Mouse (Mus musculus): ENCODE measurements around the gene Loxl3. TPM values are rescaled to one million over a fixed set of nuclear protein-coding genes. Genes with fewer than 3 reads are reported as not detected.

Loxl3 gene
- polyA plus RNA-seq, 1 experiment from 2014 or later = 1.2 TPM

- Histone ChIP-seq H3K27ac (ENCODE audit: low read depth) (no peak overlapping the region), H3K36me3 (replicated peaks; ENCODE audit: insufficient read depth, low read length) (no peaks in the 10 kb centered on the region), H3K4me2 (ENCODE audit: low read depth, low read length) (no peak overlapping the region), H3K4me1 (ENCODE audit: insufficient read depth) (0 out of 2 replicates have a peak, but pooled peaks cover 4% of the 10 kb centered on the region), H3K9ac (replicated peaks) (no peak overlapping the region), H3K4me3 (ENCODE audit: low read depth, low read length) (no peak overlapping the region), H3K9me3 (ENCODE audit: low read length) (no peaks in the 10 kb centered on the region), H3K27me3 (ENCODE audit: insufficient read depth, low read length) (no peaks in the 10 kb centered on the region)
- 57% methylated on average over 9 of the region's 9 CpGs for WGBS (ENCODE audit: insufficient replicate concordance)
- peak; percentile 27; the same call in 1 of the 2 replicates for ATAC-seq
- TF ChIP-seq CTCF (IDR thresholded peaks at IDR 0.05; ENCODE audit: low read depth) (no peak), EP300 (IDR thresholded peaks at IDR 0.05; ENCODE audit: low read depth) (no peak)
- no peak for DNase-seq
Observed at GRCm38 (mm10) chr6:83044742-83045141, 10.8 kb downstream of the Loxl3 start.

- H3K36me3 ChIP-seq (replicated peaks; ENCODE audit: insufficient read depth, low read length) = peaks cover 15% of the 10 kb centered on the region
- TF ChIP-seq EP300 (IDR thresholded peaks at IDR 0.05; ENCODE audit: low read depth) (no peak), CTCF (IDR thresholded peaks at IDR 0.05; ENCODE audit: low read depth) (no peak)
- no peak overlapping the region for H3K4me2 ChIP-seq (ENCODE audit: low read depth, low read length)
- WGBS (ENCODE audit: insufficient replicate concordance) = 71% methylated on average over 10 of the region's 10 CpGs
- DNase-seq (no peak), ATAC-seq (no peak)
- H3K4me1 ChIP-seq (ENCODE audit: insufficient read depth) = peaks cover 16% of the 10 kb centered on the region; the same call in 1 of the 2 replicates
- no peak overlapping the region for H3K27ac ChIP-seq (ENCODE audit: low read depth)
- H3K4me3 ChIP-seq (ENCODE audit: low read depth, low read length) = no peak overlapping the region
- H3K9me3 ChIP-seq (ENCODE audit: low read length) = no peaks in the 10 kb centered on the region
- no peaks in the 10 kb centered on the region for H3K27me3 ChIP-seq (ENCODE audit: insufficient read depth, low read length)
- no peak overlapping the region for H3K9ac ChIP-seq (replicated peaks)
Observed at GRCm38 (mm10) chr6:83049367-83049766, 15.4 kb downstream of the Loxl3 start.

DNA sequence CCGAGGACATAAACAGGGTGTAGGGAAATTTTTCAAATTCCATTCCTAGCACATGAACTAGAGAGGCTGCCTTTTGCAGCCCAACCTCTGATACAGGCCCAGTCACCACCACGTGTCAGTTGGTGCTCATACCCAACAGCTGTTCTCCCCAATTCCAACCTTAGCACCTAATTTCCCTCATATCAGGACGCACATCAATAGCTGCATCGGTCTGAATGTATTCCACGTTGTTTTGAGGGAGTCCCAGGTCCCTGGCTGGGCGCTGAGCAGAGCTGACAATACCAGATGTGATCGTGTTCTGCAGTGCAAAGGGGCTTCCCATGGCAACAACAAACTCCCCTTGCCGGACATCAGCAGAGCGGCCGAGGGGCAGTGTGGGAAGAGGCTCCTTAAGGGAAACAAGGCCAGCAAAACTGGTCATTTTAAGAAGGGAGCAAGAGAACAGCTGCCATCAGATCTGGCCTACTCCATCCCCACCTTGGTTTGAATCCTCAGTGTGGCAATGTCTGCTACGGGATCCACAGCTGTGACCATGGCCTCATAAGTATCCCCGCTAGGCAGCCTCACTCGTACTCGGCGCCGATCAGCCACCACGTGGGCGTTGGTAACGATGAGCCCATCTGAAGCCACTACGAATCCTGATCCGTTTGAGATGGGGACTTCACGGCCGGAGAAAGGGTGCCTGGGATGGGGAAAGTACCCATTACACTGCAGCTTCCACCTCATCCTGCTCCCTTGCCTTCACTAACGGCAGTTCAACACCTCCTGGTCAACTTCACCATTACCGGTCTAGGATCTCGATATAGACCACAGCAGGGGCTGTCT, 19.4 kb downstream of the Loxl3 start:
- Histone ChIP-seq H3K9ac (replicated peaks) (peak overlapping the region; percentile 95), H3K9me3 (ENCODE audit: low read length) (no peaks in the 10 kb centered on the region), H3K27ac (ENCODE audit: low read depth) (peak overlapping the region; percentile 95), H3K4me3 (ENCODE audit: low read depth, low read length) (peak overlapping the region; percentile 92), H3K36me3 (replicated peaks; ENCODE audit: insufficient read depth, low read length) (peaks cover 32% of the 10 kb centered on the region), H3K27me3 (ENCODE audit: insufficient read depth, low read length) (no peaks in the 10 kb centered on the region), H3K4me1 (ENCODE audit: insufficient read depth) (peaks cover 23% of the 10 kb centered on the region), H3K4me2 (ENCODE audit: low read depth, low read length) (peak overlapping the region; percentile 99)
- 2% methylated on average over 26 of the region's 26 CpGs for WGBS (ENCODE audit: insufficient replicate concordance)
- ATAC-seq (no peak), DNase-seq (peak; percentile 58)
- no peak for TF ChIP-seq EP300 (IDR thresholded peaks at IDR 0.05; ENCODE audit: low read depth)

DNA sequence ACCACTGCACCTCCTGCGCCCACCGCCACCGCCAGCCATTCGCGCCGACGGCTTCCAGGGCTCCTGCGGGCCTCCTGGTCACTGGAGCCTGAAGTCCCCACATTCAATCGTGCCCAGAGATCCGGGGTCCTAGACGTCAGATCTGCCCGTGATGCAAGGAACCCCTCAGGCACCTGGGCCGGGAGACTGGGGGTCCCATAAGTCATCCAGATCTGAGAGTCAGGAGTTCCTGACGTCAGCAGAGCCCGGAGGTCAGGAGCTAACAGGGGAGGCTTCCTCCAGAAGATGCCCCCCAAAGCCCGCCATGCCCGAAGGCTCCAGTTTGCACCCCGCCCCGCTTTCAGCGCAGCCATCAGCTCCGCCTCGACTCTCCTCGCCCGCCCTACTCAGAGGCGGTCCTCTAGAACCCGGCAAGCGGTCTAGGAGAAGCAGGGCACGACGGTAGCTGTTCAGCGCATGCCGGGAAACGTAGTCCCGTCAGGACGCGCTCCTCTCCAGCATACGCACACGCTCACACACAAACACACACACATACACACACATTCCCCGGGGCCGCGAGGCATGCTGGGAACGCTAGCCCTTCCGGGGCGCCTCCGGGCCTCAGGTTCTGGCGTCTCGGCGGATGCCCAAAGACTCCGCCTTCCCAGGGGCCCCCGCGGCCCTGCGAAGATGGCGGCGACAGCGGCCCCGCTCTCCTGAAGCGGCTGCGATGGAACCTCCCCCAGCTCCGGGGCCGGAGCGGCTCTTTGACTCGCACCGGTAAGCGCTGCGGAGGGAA, 20.3 kb downstream of the Loxl3 start, which contains the start of gene Aup1:
TSS of gene Aup1 (plus strand) at position 448 of the 778 bp plus-strand sequence.
- under 1% methylated on average over 56 of the region's 64 CpGs for WGBS (ENCODE audit: insufficient replicate concordance)
- peaks cover 32% of the 10 kb centered on the region for H3K36me3 ChIP-seq (replicated peaks; ENCODE audit: insufficient read depth, low read length)
- H3K4me2 ChIP-seq (ENCODE audit: low read depth, low read length) = peak within 1 kb of the TSS; percentile 99
- peak within 1 kb of the TSS; percentile 92 for H3K4me3 ChIP-seq (ENCODE audit: low read depth, low read length)
- no peaks in the 10 kb centered on the region for H3K9me3 ChIP-seq (ENCODE audit: low read length)
- no peaks in the 10 kb centered on the region for H3K27me3 ChIP-seq (ENCODE audit: insufficient read depth, low read length)
- H3K4me1 ChIP-seq (ENCODE audit: insufficient read depth) = peaks cover 25% of the 10 kb centered on the region
- peak within 1 kb of the TSS; percentile 95 for H3K27ac ChIP-seq (ENCODE audit: low read depth)
- peak; percentile 98 for DNase-seq
- TF ChIP-seq EP300 (IDR thresholded peaks at IDR 0.05; ENCODE audit: low read depth) (peak; percentile 83), CTCF (IDR thresholded peaks at IDR 0.05; ENCODE audit: low read depth) (no peak)
- peak; percentile 91 for ATAC-seq
- peak within 1 kb of the TSS; percentile 95 for H3K9ac ChIP-seq (replicated peaks)

GRCm38 (mm10) chr6:83054871-83055431, 21.0 kb downstream of the Loxl3 start, which contains the start of gene Htra2:
TSS of gene Htra2 (minus strand) at chr6:83055273.
- TF ChIP-seq EP300 (IDR thresholded peaks at IDR 0.05; ENCODE audit: low read depth) (no peak), CTCF (IDR thresholded peaks at IDR 0.05; ENCODE audit: low read depth) (peak; percentile 69)
- H3K9ac ChIP-seq (replicated peaks) = peak within 1 kb of the TSS; percentile 95
- no peaks in the 10 kb centered on the region for H3K9me3 ChIP-seq (ENCODE audit: low read length)
- peak within 1 kb of the TSS; percentile 92 for H3K4me3 ChIP-seq (ENCODE audit: low read depth, low read length)
- ATAC-seq (peak; percentile 22), DNase-seq (no peak)
- H3K36me3 ChIP-seq (replicated peaks; ENCODE audit: insufficient read depth, low read length) = peaks cover 32% of the 10 kb centered on the region
- peak within 1 kb of the TSS; percentile 99 for H3K4me2 ChIP-seq (ENCODE audit: low read depth, low read length)
- H3K27ac ChIP-seq (ENCODE audit: low read depth) = peak within 1 kb of the TSS; percentile 95
- 0% methylated on average over 49 of the region's 50 CpGs for WGBS (ENCODE audit: insufficient replicate concordance)
- no peaks in the 10 kb centered on the region for H3K27me3 ChIP-seq (ENCODE audit: insufficient read depth, low read length)
- H3K4me1 ChIP-seq (ENCODE audit: insufficient read depth) = peaks cover 25% of the 10 kb centered on the region
